Mouse (Mus musculus): ENCODE results near the gene Dusp27. TPM values are rescaled to one million over a fixed set of nuclear protein-coding genes. Genes with fewer than 3 reads are reported as not detected.

Gene Dusp27
- total and polyA plus RNA-seq, 2 experiments from 2014 or later = 0.48 to 1.00 TPM

DNA sequence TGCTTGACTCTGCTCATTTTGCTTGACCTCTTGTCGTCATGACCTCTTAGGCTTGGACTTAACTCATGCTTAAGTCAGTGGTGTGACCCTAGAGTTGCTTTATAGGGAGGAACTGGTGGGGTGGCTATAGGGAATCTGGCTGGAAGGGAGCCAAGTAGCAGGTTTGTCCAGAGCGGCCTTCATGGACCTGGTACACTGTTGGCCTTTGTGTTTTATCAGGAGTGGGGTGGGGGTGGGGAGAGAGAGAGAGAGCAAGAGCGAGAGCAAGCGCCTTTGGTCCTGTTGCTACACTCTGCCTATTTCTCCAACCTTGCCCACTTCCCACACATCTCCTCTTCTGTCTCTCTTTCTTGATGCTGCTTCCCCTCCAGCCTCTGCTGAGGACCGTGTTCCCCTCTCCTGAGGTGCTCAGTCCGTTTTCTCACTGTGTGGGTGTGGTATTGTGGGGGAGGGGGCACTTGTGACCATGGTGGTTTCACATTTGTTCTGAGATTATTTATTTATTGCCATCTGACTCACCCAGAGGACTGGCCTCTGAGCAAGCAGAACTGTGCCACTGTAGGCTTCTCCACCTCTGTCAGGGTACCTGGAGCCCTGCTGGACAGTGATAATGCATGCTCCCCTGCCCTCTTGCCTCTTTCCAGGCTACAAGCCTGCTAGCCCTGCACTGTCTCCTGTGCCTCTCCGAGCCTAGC is 9.7 kb upstream of the Dusp27 start:
- Histone ChIP-seq H3K4me2 (ENCODE audit: low read depth) (no peak overlapping the region), H3K27ac (ENCODE audit: low read depth, low read length) (no peak overlapping the region), H3K9me3 (ENCODE audit: low read length) (no peaks in the 10 kb centered on the region), H3K36me3 (ENCODE audit: insufficient read depth) (no peaks in the 10 kb centered on the region), H3K4me1 (ENCODE audit: insufficient read depth) (no peaks in the 10 kb centered on the region), H3K9ac (no peak overlapping the region), H3K4me3 (ENCODE audit: low read depth, low read length) (no peak overlapping the region), H3K27me3 (ENCODE audit: insufficient read depth, low read length) (no peaks in the 10 kb centered on the region)
- DNase-seq (no peak), ATAC-seq (no peak)
- 77% methylated on average over 7 of the region's 7 CpGs for WGBS
- no peak for TF ChIP-seq CTCF (IDR thresholded peaks at IDR 0.05; ENCODE audit: low read depth)

DNA sequence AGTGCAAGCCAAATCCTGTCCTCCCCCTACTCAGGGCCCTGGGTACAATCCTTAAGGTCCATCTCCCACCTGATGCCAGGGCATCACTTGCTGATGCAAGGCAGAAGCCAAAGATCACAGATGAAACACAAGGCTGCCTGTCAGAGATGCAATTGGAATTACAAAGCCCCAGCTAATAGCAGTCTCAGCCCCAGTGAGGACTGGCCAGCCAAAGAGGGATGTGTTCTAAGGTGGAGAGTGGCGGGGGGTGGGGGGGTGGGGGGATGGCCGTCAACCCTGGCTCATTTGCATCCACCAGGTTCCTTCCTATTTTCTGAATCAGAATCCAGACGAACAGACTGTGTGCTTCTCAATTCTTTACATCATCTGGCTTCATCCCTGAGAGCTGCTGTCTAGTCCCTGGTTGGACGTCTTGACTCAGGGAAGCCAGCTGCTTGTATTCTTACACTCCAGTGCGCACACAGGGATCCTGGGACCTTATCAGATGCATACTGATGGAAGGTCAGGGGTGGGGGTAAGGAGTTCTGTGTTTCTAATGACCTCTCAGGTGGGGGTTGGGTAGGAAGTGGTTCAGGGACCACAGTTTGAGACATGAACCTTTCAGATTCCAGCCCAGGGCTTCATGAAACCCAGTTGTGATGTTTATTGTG is 7.5 kb upstream of the Dusp27 start:
- Histone ChIP-seq H3K9ac (no peak overlapping the region), H3K36me3 (ENCODE audit: insufficient read depth) (no peaks in the 10 kb centered on the region), H3K4me1 (ENCODE audit: insufficient read depth) (no peaks in the 10 kb centered on the region), H3K27me3 (ENCODE audit: insufficient read depth, low read length) (no peaks in the 10 kb centered on the region), H3K27ac (ENCODE audit: low read depth, low read length) (no peak overlapping the region), H3K4me2 (ENCODE audit: low read depth) (no peak overlapping the region), H3K4me3 (ENCODE audit: low read depth, low read length) (no peak overlapping the region), H3K9me3 (ENCODE audit: low read length) (no peaks in the 10 kb centered on the region)
- WGBS = 42% methylated on average over 5 of the region's 5 CpGs
- no peak for TF ChIP-seq CTCF (IDR thresholded peaks at IDR 0.05; ENCODE audit: low read depth)
- DNase-seq = no peak
- ATAC-seq = no peak

DNA sequence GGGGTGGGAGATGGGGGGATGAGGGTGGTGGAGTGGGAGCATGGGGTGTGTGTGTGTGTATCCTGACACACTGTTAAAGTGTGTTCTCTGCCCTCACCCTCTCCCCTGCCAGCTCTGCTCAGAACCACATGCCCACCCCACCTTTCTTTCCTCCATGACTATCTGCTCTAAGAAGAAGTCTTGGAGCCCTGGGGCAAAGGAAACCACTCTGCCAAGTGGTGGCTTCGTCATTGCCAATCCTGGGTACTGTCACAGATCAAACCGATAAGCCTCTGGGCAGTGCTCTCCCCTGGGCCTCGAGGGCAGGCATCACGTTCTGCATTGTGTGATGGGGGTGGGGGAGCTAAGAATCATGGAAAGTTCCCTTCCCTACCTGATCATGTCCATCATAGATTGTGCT is 4.6 kb upstream of the Dusp27 start:
- Histone ChIP-seq H3K9me3 (ENCODE audit: low read length) (no peaks in the 10 kb centered on the region), H3K4me2 (ENCODE audit: low read depth) (no peak overlapping the region), H3K9ac (no peak overlapping the region), H3K4me3 (ENCODE audit: low read depth, low read length) (no peak overlapping the region), H3K27ac (ENCODE audit: low read depth, low read length) (no peak overlapping the region), H3K4me1 (ENCODE audit: insufficient read depth) (no peaks in the 10 kb centered on the region), H3K27me3 (ENCODE audit: insufficient read depth, low read length) (no peaks in the 10 kb centered on the region), H3K36me3 (ENCODE audit: insufficient read depth) (no peaks in the 10 kb centered on the region)
- WGBS = 65% methylated on average over 4 of the region's 4 CpGs
- no peak for TF ChIP-seq CTCF (IDR thresholded peaks at IDR 0.05; ENCODE audit: low read depth)
- ATAC-seq = no peak
- no peak for DNase-seq

- Histone ChIP-seq H3K4me3 (ENCODE audit: low read depth, low read length) (no peak within 1 kb of the TSS), H3K9ac (no peak within 1 kb of the TSS), H3K4me2 (ENCODE audit: low read depth) (no peak within 1 kb of the TSS), H3K27ac (ENCODE audit: low read depth, low read length) (no peak within 1 kb of the TSS), H3K9me3 (ENCODE audit: low read length) (no peaks in the 10 kb centered on the region), H3K27me3 (ENCODE audit: insufficient read depth, low read length) (no peaks in the 10 kb centered on the region), H3K4me1 (ENCODE audit: insufficient read depth) (no peaks in the 10 kb centered on the region), H3K36me3 (ENCODE audit: insufficient read depth) (no peaks in the 10 kb centered on the region)
- ATAC-seq (no peak), DNase-seq (no peak)
- 86% methylated on average over 5 of the region's 5 CpGs for WGBS
- TF ChIP-seq CTCF (IDR thresholded peaks at IDR 0.05; ENCODE audit: low read depth) = no peak
These were observed 2.6 kb upstream of the Dusp27 start, which contains the start of gene Gpa33 for GRCm38 (mm10) chr1:166130224-166130860. TSS of gene Gpa33 (plus strand) at chr1:166130238.

DNA sequence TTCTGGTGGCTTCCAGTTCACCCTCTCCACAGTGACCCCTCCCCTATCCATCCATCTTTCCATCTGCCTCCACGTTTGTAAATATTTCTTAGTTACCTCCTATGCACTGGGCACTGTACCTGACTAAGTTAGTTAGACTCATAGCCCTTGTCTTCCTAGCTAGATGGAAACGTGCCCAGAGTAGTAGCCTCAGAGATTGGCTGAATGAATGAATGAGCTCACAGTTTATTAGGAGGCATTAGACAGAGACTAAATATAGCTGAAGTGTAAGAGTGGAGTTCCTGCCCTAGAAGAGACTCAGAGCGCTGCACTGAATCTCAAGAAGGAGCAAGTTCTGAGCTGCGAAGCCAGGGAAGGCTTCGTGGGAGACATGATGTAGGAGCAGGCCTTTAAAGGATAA is 829 bp upstream of the Dusp27 start:
- no peak for ATAC-seq
- 82% methylated on average over 5 of the region's 5 CpGs for WGBS

DNA sequence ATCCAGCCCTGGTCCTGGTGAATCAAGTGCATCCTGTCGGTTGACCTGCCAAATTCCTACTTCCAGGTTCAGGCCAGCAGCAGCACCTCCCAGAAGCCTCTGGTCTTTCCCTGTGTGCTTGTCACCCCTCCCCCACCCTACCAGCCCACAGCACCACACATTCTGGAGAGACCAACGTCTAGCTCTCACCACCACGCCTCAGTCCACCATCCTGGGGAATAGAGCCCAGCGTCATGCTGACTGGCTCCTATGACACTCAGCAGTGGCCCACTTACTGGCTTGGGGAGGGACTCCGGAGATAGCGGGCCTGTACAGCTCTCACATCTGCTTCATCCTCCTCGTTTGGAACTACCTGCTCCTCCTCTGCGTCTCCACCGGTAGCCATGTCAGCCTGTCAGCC is 927 bp downstream of the Dusp27 start:
- no peak overlapping the region for H3K27ac ChIP-seq (ENCODE audit: low read depth, low read length)
- H3K36me3 ChIP-seq (ENCODE audit: insufficient read depth) = no peaks in the 10 kb centered on the region
- H3K4me1 ChIP-seq (ENCODE audit: insufficient read depth) = no peaks in the 10 kb centered on the region
- H3K9me3 ChIP-seq (ENCODE audit: low read length) = no peaks in the 10 kb centered on the region
- H3K27me3 ChIP-seq (ENCODE audit: insufficient read depth, low read length) = no peaks in the 10 kb centered on the region
- no peak for DNase-seq
- TF ChIP-seq CTCF (IDR thresholded peaks at IDR 0.05; ENCODE audit: low read depth) = no peak
- H3K4me3 ChIP-seq (ENCODE audit: low read depth, low read length) = no peak overlapping the region
- H3K4me2 ChIP-seq (ENCODE audit: low read depth) = no peak overlapping the region
- no peak for ATAC-seq
- no peak overlapping the region for H3K9ac ChIP-seq
- 78% methylated on average over 9 of the region's 9 CpGs for WGBS

More for the DNA sequence above, 829 bp upstream of the Dusp27 start:
- Histone ChIP-seq H3K4me1 (ENCODE audit: insufficient read depth) (no peaks in the 10 kb centered on the region), H3K9ac (no peak overlapping the region), H3K9me3 (ENCODE audit: low read length) (no peaks in the 10 kb centered on the region), H3K4me3 (ENCODE audit: low read depth, low read length) (no peak overlapping the region), H3K36me3 (ENCODE audit: insufficient read depth) (no peaks in the 10 kb centered on the region), H3K27ac (ENCODE audit: low read depth, low read length) (no peak overlapping the region), H3K4me2 (ENCODE audit: low read depth) (no peak overlapping the region), H3K27me3 (ENCODE audit: insufficient read depth, low read length) (no peaks in the 10 kb centered on the region)
- no peak for DNase-seq
- no peak for TF ChIP-seq CTCF (IDR thresholded peaks at IDR 0.05; ENCODE audit: low read depth)

DNA sequence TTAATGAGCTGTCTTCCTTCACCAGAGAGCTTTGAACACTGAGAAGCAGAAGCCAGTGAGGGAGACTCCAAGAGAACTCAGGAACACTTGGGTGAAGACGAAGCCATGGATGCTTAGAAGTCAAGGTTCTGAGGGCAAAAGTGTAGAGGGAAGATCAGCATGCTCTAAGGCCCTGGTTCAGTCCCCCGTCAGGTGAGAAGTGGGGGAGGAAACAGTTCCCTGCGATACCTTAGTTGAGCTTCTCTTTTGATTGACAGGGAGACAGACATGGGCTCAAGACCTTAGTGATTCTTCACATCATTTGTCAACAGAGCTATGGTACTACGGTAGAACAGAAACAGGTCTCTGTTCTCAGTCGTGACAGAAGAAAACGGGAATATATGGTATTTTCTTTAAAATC is 1.4 kb downstream of the Dusp27 start:
- Histone ChIP-seq H3K9me3 (ENCODE audit: low read length) (no peaks in the 10 kb centered on the region), H3K27me3 (ENCODE audit: insufficient read depth, low read length) (no peaks in the 10 kb centered on the region), H3K9ac (no peak overlapping the region), H3K4me3 (ENCODE audit: low read depth, low read length) (no peak overlapping the region), H3K36me3 (ENCODE audit: insufficient read depth) (no peaks in the 10 kb centered on the region), H3K4me1 (ENCODE audit: insufficient read depth) (no peaks in the 10 kb centered on the region), H3K27ac (ENCODE audit: low read depth, low read length) (no peak overlapping the region), H3K4me2 (ENCODE audit: low read depth) (no peak overlapping the region)
- ATAC-seq (no peak), DNase-seq (no peak)
- WGBS = 95% methylated on average over 6 of the region's 6 CpGs
- no peak for TF ChIP-seq CTCF (IDR thresholded peaks at IDR 0.05; ENCODE audit: low read depth)

Data from forebrain, postnatal 0 days (tissue).